Mouse (Mus musculus) limb, embryonic 13.5 days (tissue): ENCODE measurements around the gene Myo9a. TPM values are rescaled to one million over a fixed set of nuclear protein-coding genes. Genes with fewer than 3 reads are reported as not detected.
"Not testable (repeated sequence)": the region's sequence is repeated elsewhere in the genome, so short reads cannot be mapped to it uniquely, and the experiment has no call there.

Experiments used
- ATAC-seq: fragments of 200-750 bp; cut with Nextera tagmentation; 2 replicates; pipeline ENCODE4 v1.8.0; 2017; ENCODE audit warnings: low read depth, moderate number of reproducible peaks, moderate TSS enrichment; ENCODE audit not compliant: low FRiP score
- H3K27ac ChIP-seq: fragments of 300-500 bp; sonication (generic); 2 replicates; pipeline ENCODE4 v1.5.1; 2015; ENCODE audit warnings: inconsistent platforms, mild to moderate bottlenecking, moderate library complexity
- H3K27me3 ChIP-seq: fragments of 300-500 bp; sonication (generic); 2 replicates; pipeline ENCODE4 v1.6.1; 2015; ENCODE audit warnings: mild to moderate bottlenecking, inconsistent platforms
- H3K36me3 ChIP-seq: fragments of 300-500 bp; sonication (generic); 2 replicates; pipeline ENCODE4 v1.6.1; 2015; ENCODE audit warnings: inconsistent platforms, mild to moderate bottlenecking, moderate library complexity
- H3K4me1 ChIP-seq: fragments of 300-500 bp; sonication (generic); 2 replicates; pipeline ENCODE4 v1.6.1; 2015; ENCODE audit warnings: inconsistent platforms
- H3K4me2 ChIP-seq: fragments of 300-500 bp; sonication (generic); replicated peaks from 2 replicates; pipeline ENCODE4 v1.6.1; 2015; ENCODE audit warnings: inconsistent platforms, mild to moderate bottlenecking, moderate library complexity
- H3K4me3 ChIP-seq: fragments of 300-500 bp; sonication (generic); 2 replicates; pipeline ENCODE4 v1.5.1; 2015; ENCODE audit warnings: moderate library complexity, mild to moderate bottlenecking, inconsistent platforms
- H3K9ac ChIP-seq: fragments of 300-500 bp; sonication (generic); 2 replicates; pipeline ENCODE4 v1.6.1; 2015; ENCODE audit warnings: mild to moderate bottlenecking, inconsistent platforms
- H3K9me3 ChIP-seq: fragments of 300-500 bp; sonication (generic); 2 replicates; pipeline ENCODE4 v1.6.1; 2016; ENCODE audit warnings: inconsistent platforms
- WGBS: fragments of 180-500 bp; shearing (Covaris S2); methylation state at CpG from one replicate; pipeline ENCODE4 v1.1.7; 2015; 5-methylcytosine and 5-hydroxymethylcytosine counted together
- polyA plus RNA-seq: library from polyadenylated mRNA; unstranded; fragments of >200 nt; fragmentation: Nextera tagmentation; extraction: Ambion mirVana; gene quantifications from 2 replicates; pipeline ENCODE4 v1.2.1, GENCODE M21; 2015

The Myo9a gene
- polyA plus RNA-seq, 1 experiment from 2014 or later: 17.5 TPM

- not testable (repeated sequence) for H3K36me3 ChIP-seq, H3K27ac ChIP-seq, H3K4me2 ChIP-seq, H3K27me3 ChIP-seq, H3K9me3 ChIP-seq, H3K4me3 ChIP-seq, ATAC-seq, H3K9ac ChIP-seq, H3K4me1 ChIP-seq
- WGBS: 92% methylated on average over 3 of the region's 3 CpGs
Measured at GRCm38 (mm10) chr9:59757016-59757415, 6.3 kb downstream of the Myo9a start.

- H3K27ac ChIP-seq: no peak overlapping the region
- no peaks in the 10 kb centered on the region for H3K27me3 ChIP-seq
- no peaks in the 10 kb centered on the region for H3K4me1 ChIP-seq
- H3K4me3 ChIP-seq: no peak overlapping the region
- 78% methylated on average over 3 of the region's 3 CpGs for WGBS
- no peak overlapping the region for H3K9ac ChIP-seq
- no peaks in the 10 kb centered on the region for H3K9me3 ChIP-seq
- ATAC-seq: no peak
- H3K4me2 ChIP-seq: no peak overlapping the region
- H3K36me3 ChIP-seq: no peaks in the 10 kb centered on the region
Measured at GRCm38 (mm10) chr9:59760515-59760914, 9.8 kb downstream of the Myo9a start.

GRCm38 (mm10) chr9:59766966-59767461 is 16.3 kb downstream of the Myo9a start:
- H3K4me3 ChIP-seq, H3K36me3 ChIP-seq, H3K9me3 ChIP-seq, H3K27me3 ChIP-seq, H3K4me2 ChIP-seq, H3K9ac ChIP-seq, H3K4me1 ChIP-seq, H3K27ac ChIP-seq, ATAC-seq: not testable (repeated sequence)
- 86% methylated on average over 12 of the region's 13 CpGs for WGBS

- 85% methylated on average over 3 of the region's 3 CpGs for WGBS
- H3K9me3 ChIP-seq, H3K4me1 ChIP-seq, H3K9ac ChIP-seq, ATAC-seq, H3K27ac ChIP-seq, H3K4me2 ChIP-seq, H3K27me3 ChIP-seq, H3K4me3 ChIP-seq: not testable (repeated sequence)
- peaks cover 32% of the 10 kb centered on the region for H3K36me3 ChIP-seq
Measured at GRCm38 (mm10) chr9:59806046-59806774, 55.5 kb downstream of the Myo9a start.

GRCm38 (mm10) chr9:59884551-59884950 is 133.9 kb downstream of the Myo9a start:
- Histone ChIP-seq H3K27ac (no peak overlapping the region), H3K4me3 (no peak overlapping the region), H3K27me3 (no peaks in the 10 kb centered on the region), H3K9me3 (no peaks in the 10 kb centered on the region), H3K4me1 (no peaks in the 10 kb centered on the region), H3K9ac (no peak overlapping the region), H3K4me2 (no peak overlapping the region), H3K36me3 (peaks cover 25% of the 10 kb centered on the region)
- no peak for ATAC-seq

- Histone ChIP-seq H3K4me1 (no peaks in the 10 kb centered on the region), H3K9ac (no peak overlapping the region), H3K4me3 (no peak overlapping the region), H3K9me3 (no peaks in the 10 kb centered on the region), H3K36me3 (peaks cover 28% of the 10 kb centered on the region), H3K27ac (no peak overlapping the region), H3K27me3 (no peaks in the 10 kb centered on the region), H3K4me2 (no peak overlapping the region)
- no peak for ATAC-seq
- 90% methylated on average over 1 of the region's 1 CpGs for WGBS
Measured at GRCm38 (mm10) chr9:59903382-59903781, 152.7 kb downstream of the Myo9a start.

- Histone ChIP-seq H3K4me3 (no peak overlapping the region), H3K36me3 (peaks cover 36% of the 10 kb centered on the region), H3K27ac (no peak overlapping the region), H3K9ac (no peak overlapping the region), H3K4me2 (no peak overlapping the region), H3K9me3 (no peaks in the 10 kb centered on the region), H3K27me3 (no peaks in the 10 kb centered on the region), H3K4me1 (no peaks in the 10 kb centered on the region)
- no peak for ATAC-seq
- 98% methylated on average over 1 of the region's 1 CpGs for WGBS
Measured at GRCm38 (mm10) chr9:59914761-59915160, 164.1 kb downstream of the Myo9a start.

- H3K9me3 ChIP-seq: no peaks in the 10 kb centered on the region
- WGBS: 82% methylated on average over 3 of the region's 3 CpGs
- H3K27ac ChIP-seq: no peak overlapping the region
- H3K27me3 ChIP-seq: no peaks in the 10 kb centered on the region
- H3K36me3 ChIP-seq: peaks cover 12% of the 10 kb centered on the region
- H3K4me2 ChIP-seq: no peak overlapping the region
- ATAC-seq: no peak
- no peak overlapping the region for H3K9ac ChIP-seq
- H3K4me3 ChIP-seq: no peak overlapping the region
- no peaks in the 10 kb centered on the region for H3K4me1 ChIP-seq
Measured at GRCm38 (mm10) chr9:59930248-59930647, 179.6 kb downstream of the Myo9a start.

GRCm38 (mm10) chr9:59935866-59936265 is 185.2 kb downstream of the Myo9a start:
- not testable (repeated sequence) for H3K4me3 ChIP-seq, H3K27ac ChIP-seq, H3K27me3 ChIP-seq, H3K9me3 ChIP-seq, ATAC-seq, H3K36me3 ChIP-seq, H3K9ac ChIP-seq, H3K4me2 ChIP-seq
- peaks cover 11% of the 10 kb centered on the region; the same call in 1 of the 2 replicates for H3K4me1 ChIP-seq
- 85% methylated on average over 8 of the region's 8 CpGs for WGBS

- no peaks in the 10 kb centered on the region for H3K36me3 ChIP-seq
- no peak for ATAC-seq
- H3K27me3 ChIP-seq: no peaks in the 10 kb centered on the region
- no peak overlapping the region for H3K9ac ChIP-seq
- no peak overlapping the region for H3K4me3 ChIP-seq
- 29% methylated on average over 8 of the region's 8 CpGs for WGBS
- H3K4me1 ChIP-seq: peaks cover 31% of the 10 kb centered on the region
- H3K9me3 ChIP-seq: no peaks in the 10 kb centered on the region
- no peak overlapping the region for H3K4me2 ChIP-seq
- H3K27ac ChIP-seq: no peak overlapping the region
Measured at GRCm38 (mm10) chr9:59938529-59938928, 187.8 kb downstream of the Myo9a start.

GRCm38 (mm10) chr9:59939691-59940090 is 189.0 kb downstream of the Myo9a start:
- H3K9me3 ChIP-seq: no peaks in the 10 kb centered on the region
- 39% methylated on average over 2 of the region's 2 CpGs for WGBS
- no peaks in the 10 kb centered on the region for H3K36me3 ChIP-seq
- H3K27ac ChIP-seq: no peak overlapping the region
- H3K27me3 ChIP-seq: no peaks in the 10 kb centered on the region
- ATAC-seq: no peak
- H3K4me2 ChIP-seq: no peak overlapping the region
- H3K4me3 ChIP-seq: no peak overlapping the region
- H3K9ac ChIP-seq: no peak overlapping the region
- H3K4me1 ChIP-seq: peaks cover 31% of the 10 kb centered on the region

- no peak for ATAC-seq
- WGBS: 56% methylated on average over 11 of the region's 12 CpGs
- H3K27me3 ChIP-seq: no peaks in the 10 kb centered on the region
- H3K9ac ChIP-seq: no peak overlapping the region
- no peak overlapping the region for H3K4me2 ChIP-seq
- peaks cover 31% of the 10 kb centered on the region for H3K4me1 ChIP-seq
- no peaks in the 10 kb centered on the region for H3K36me3 ChIP-seq
- H3K27ac ChIP-seq: no peak overlapping the region
- no peak overlapping the region for H3K4me3 ChIP-seq
- no peaks in the 10 kb centered on the region for H3K9me3 ChIP-seq
Measured at GRCm38 (mm10) chr9:59940913-59941884, 190.5 kb downstream of the Myo9a start.
